Mouse (Mus musculus) spleen, postnatal 36 days (tissue): ENCODE results near the gene Kin.

Experiments used
- DNase-seq, 2 experiments: peaks; one replicate each; pipeline ENCODE4 v3.0.0; 2022; ENCODE audit warnings: low spot score in 2 of 2, mixed read lengths in 1 of 2

The Kin gene

DNA sequence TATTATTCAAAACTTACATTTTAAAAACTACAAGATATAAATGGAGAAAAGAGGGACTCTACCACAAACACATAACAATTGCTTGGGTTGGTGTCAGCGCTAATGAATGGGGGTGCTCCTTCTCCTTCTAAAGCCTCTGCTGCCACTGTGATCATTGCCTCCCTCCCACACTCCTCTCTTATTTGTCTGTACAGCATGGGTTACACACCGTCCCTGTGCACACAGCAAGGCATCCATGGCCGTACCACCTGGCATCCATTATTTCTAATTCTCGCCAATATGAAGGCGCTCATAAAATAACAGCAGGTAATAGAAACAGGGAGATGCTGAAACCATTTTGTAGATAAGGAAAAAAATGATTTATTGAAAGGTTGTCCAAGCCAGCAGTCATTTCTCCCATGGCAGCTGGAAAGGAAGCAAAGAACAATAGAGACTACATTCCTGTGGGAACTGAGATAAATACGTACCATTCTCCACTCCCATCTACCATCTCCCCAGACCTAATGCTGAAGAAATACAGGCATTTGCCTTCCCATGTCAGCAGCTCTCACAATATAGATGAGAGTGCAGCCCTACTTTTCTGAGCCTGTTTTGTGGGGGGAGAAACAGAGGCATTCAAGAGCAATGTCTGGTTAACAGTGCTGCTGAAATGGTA is 28.3 kb downstream of the Kin start:
- DNase-seq, result no peak

- DNase-seq, result no peak
These were observed 38.4 kb downstream of the Kin start for GRCm38 (mm10) chr2:10118751-10119150.

DNA sequence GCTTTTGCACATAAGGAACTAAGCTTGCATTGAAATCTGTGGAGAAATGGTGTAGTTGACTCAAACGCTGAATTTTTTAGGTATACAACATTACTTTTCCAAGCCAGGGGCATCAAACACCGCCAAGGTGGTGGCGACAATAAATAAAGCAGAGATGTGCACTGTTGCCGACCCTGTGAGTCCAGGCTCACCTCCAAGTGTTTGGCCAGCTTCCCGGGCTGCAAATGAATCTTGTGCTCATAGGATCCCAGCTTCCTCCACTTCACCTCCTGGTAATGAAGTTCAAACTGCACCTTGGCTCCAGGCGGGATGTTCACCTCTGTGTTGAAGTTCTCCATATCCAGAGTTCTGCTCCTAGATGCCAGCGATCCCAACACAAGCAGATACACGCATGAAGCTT is 38.9 kb downstream of the Kin start:
- no peak for DNase-seq

DNA sequence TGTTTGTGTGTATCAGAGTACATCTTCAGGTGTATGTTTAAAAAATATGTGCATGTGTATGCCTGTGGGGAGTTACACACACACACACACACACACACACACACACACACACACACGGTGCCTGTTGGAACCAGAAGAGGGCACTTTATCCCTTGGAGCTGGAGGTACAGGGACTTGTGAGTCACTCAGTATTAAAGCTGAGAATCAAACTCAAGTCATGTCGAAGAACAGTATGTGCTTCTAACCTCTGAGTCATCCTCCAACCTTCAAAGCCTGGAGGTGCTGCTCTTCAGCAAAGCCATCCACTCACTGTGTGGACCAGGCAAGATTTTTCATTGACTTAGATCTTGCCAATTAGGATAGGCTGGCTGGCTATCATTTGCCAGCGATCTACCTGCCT is 41.4 kb downstream of the Kin start:
- DNase-seq, result no peak

- DNase-seq, result no peak
These were observed 45.7 kb downstream of the Kin start for GRCm38 (mm10) chr2:10126122-10126521.

GRCm38 (mm10) chr2:10127471-10127870 is 47.1 kb downstream of the Kin start:
- DNase-seq, result no peak

- DNase-seq, result no peak
These were observed 48.2 kb downstream of the Kin start for GRCm38 (mm10) chr2:10128571-10128970.

DNA sequence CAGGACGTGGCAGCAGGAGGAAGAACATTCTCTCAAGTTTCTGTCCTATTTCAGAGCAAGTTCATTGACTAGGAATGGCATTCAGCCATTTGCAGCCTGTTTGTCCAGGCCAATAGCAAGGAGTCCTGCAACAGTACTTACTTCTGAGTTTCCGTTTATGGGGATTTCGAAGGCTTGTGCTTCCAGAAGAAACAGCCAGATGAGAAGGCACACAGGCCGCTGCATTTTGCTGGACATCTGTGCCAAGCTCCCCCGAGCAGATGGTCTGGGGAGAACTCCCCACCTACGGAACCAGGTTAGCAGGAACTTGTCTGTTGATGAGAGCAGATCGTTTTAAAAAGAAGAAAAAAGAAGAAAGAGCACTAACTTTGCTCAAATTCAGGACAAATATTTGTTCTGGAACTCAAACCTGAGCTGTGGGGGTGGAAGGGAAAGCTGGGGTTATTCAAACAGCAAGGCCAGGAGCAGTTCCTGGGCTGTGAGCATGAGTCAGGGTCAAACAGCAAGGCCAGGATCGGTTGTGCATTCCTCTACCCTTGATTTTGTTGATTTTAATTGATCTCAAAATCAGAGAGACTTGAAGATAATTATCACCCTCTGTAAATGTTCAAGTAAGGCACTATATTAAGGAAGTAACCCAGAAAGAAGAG is 50.1 kb downstream of the Kin start:
- DNase-seq, result no peak

DNA sequence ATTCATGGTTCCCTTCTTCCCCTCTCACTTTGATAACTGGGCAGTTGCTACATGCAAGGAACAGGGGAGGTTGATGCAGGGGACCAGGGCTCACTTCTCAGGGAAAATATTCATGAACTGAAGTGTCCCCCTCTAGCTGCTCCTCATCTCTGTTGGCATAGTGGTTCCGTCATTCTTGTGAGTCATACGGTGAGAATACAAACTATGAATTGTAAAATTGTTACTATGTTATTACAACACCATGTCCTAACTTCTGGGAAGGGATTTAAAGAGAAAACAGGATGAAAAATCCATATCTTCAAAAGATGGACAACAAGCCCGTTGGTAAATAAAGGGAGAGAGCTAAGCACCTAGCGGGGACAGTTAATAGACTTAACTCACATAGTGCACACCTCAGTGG is 50.9 kb downstream of the Kin start, which contains the start of gene Itih2:
Gene Itih2 (minus strand): TSS at position 101 of the 400 bp plus-strand sequence.
- no peak for DNase-seq

GRCm38 (mm10) chr2:10132128-10132527 is 51.7 kb downstream of the Kin start:
- DNase-seq, result no peak

DNA sequence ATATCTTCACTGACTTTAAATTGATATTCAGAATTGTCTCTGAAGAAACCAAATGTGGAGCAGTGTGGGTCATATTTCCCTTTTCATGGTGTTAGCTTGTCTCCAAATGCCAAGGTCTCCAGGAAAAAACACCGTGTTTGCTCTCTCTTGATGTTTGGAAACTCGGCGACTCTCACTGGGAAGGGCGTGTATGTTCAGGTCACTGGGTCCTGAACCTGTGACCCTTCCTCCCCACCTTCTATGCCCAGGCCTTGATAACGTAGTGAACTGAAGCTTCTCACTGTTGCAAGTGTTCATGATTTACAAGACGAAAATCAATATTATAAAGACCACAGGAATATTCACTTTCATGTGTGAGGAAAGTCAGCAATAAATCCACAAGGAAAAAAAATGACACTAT is 53.5 kb downstream of the Kin start:
- DNase-seq, result no peak

- DNase-seq, result no peak
These were observed 56.9 kb downstream of the Kin start for GRCm38 (mm10) chr2:10137320-10137719.

GRCm38 (mm10) chr2:10140456-10140855 is 60.1 kb downstream of the Kin start:
- no peak for DNase-seq
